Mouse (Mus musculus): ENCODE measurements around the gene Parvb.

DNA sequence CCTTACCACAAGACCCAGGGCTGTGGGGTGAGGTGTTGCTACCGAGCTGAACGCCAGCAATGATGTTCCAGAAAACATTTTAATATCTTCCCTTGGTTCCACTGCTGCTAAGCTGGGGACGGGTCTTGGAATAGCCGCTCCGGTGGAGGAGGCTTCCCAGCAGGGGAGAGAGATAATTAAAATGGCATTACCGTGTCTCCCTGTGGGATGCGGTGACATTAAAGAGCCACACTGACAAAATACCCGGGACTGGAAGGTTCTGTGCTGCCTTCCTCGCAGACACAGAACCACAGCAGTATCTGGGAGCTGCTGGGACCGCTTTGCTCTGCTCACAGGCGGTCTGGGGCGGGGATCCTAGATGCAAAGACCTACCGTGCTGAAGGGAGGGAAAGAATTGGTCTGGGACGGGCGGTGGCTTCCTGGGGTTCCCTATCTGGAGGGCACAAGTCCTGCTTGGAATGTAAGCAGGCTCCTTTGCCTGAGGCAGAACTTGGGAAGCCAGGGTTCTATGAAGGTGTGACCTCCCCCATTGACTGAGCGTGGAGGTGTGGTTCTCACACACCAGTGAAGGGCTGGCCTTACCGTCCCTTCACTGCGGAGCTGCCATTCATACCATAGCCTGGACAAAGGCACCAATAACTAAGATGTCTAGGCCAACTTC, 82.7 kb downstream of the Parvb start:
- TF ChIP-seq CTCF (IDR thresholded peaks at IDR 0.05; ENCODE audit: control insufficient read depth, insufficient read depth, insufficient read length) (no peak), MYOD1 (IDR thresholded peaks at IDR 0.05; ENCODE audit: control insufficient read depth, insufficient read length, low read depth) (no peak), USF1 (IDR thresholded peaks at IDR 0.05; ENCODE audit: low read depth) (no peak)

Measured in C2C12 (cell line).